Mouse (Mus musculus) MEL (cell line): ENCODE data around the gene Boll. TPM values are rescaled to one million over a fixed set of nuclear protein-coding genes. Genes with fewer than 3 reads are reported as not detected.
A peak's percentile ranks its signal among the peaks of the same experiment; 100 is the strongest.

Source experiments
- DNase-seq: peaks from one replicate; pipeline ENCODE4 v3.0.0; 2011; ENCODE audit warnings: low read depth, low spot score
- H3K27ac ChIP-seq: 2 replicates; pipeline ENCODE4 v1.5.1; 2012; ENCODE audit warnings: low read depth, mild to moderate bottlenecking, control low read depth, low read length, moderate library complexity; ENCODE audit not compliant: control insufficient read depth
- H3K27me3 ChIP-seq, 2 experiments: fragments of 150-350 bp in 1 of 2; sonication (generic) in 1 of 2; 2 replicates each; pipeline ENCODE4 v1.6.1; 2012; ENCODE audit warnings: low read length in 2 of 2, mild to moderate bottlenecking in 2 of 2, improper control_type of control experiment in 1 of 2, moderate library complexity in 1 of 2; ENCODE audit not compliant: insufficient read depth in 2 of 2, control insufficient read depth in 1 of 2
- H3K36me3 ChIP-seq, 2 experiments: 2 replicates each; pipeline ENCODE4 v1.6.1; 2012 to 2014; ENCODE audit warnings: low read length in 2 of 2, improper control_type of control experiment in 1 of 2, inconsistent platforms in 1 of 2, mild to moderate bottlenecking in 1 of 2; ENCODE audit not compliant: insufficient read depth in 2 of 2, control insufficient read depth in 1 of 2
- H3K4me1 ChIP-seq, 2 experiments: fragments of 150-350 bp in 1 of 2; sonication (generic) in 1 of 2; 2 replicates each; pipeline ENCODE4 v1.6.1; 2012; ENCODE audit warnings: low read length in 2 of 2, improper control_type of control experiment in 1 of 2, mild to moderate bottlenecking in 1 of 2; ENCODE audit not compliant: insufficient read depth in 2 of 2, control insufficient read depth in 1 of 2
- H3K4me3 ChIP-seq, 2 experiments: fragments of 150-350 bp in 1 of 2; sonication (generic) in 1 of 2; 2 replicates each; pipeline ENCODE4 v1.5.1; 2012; ENCODE audit warnings: low read depth in 2 of 2, low read length in 2 of 2, mild to moderate bottlenecking in 2 of 2, moderate library complexity in 2 of 2, control low read depth in 1 of 2, improper control_type of control experiment in 1 of 2; ENCODE audit not compliant: control insufficient read depth in 1 of 2, insufficient read depth in 1 of 2
- H3K79me2 ChIP-seq: 2 replicates; pipeline ENCODE4 v1.6.1; 2012; ENCODE audit warnings: mild to moderate bottlenecking, low read length, moderate library complexity; ENCODE audit not compliant: control insufficient read depth, poor library complexity, insufficient read depth
- H3K9ac ChIP-seq: 2 replicates; pipeline ENCODE4 v1.6.1; 2012; ENCODE audit warnings: low read depth, mild to moderate bottlenecking, control low read depth, low read length, moderate library complexity; ENCODE audit not compliant: control insufficient read depth, poor library complexity, severe bottlenecking
- H3K9me3 ChIP-seq: fragments of 150-350 bp; sonication (generic); replicated peaks from 2 replicates; pipeline ENCODE4 v1.6.1; 2012; ENCODE audit warnings: mild to moderate bottlenecking, low read length, improper control_type of control experiment, moderate library complexity; ENCODE audit not compliant: insufficient read depth
- BHLHE40 ChIP-seq: IDR thresholded peaks from 2 replicates; pipeline ENCODE4 v1.6.1; 2012; ENCODE audit warnings: low read depth, mild to moderate bottlenecking, inconsistent platforms, low read length, improper control_type of control experiment, borderline replicate concordance
- CHD1 ChIP-seq: IDR thresholded peaks from 2 replicates; pipeline ENCODE4 v1.6.1; 2012; ENCODE audit warnings: low read depth, mild to moderate bottlenecking, inconsistent platforms, low read length, improper control_type of control experiment
- CHD2 ChIP-seq: IDR thresholded peaks from 2 replicates; pipeline ENCODE4 v1.6.1; 2011; ENCODE audit warnings: low read length, improper control_type of control experiment
- CTCF ChIP-seq, 3 experiments: IDR thresholded peaks in 2 of 3; conservative IDR thresholded peaks in 1 of 3; 2 replicates each; pipeline ENCODE4 v1.5.1; 2011 to 2012; ENCODE audit warnings: low read length in 3 of 3, low read depth in 2 of 3, mild to moderate bottlenecking in 2 of 3, improper control_type of control experiment in 1 of 3, inconsistent platforms in 1 of 3, mixed read lengths in 1 of 3, moderate library complexity in 1 of 3; ENCODE audit not compliant: control insufficient read depth in 1 of 3, insufficient read depth in 1 of 3, poor library complexity in 1 of 3, severe bottlenecking in 1 of 3
- ELF1 ChIP-seq: IDR thresholded peaks from 2 replicates; pipeline ENCODE4 v1.6.1; 2014; ENCODE audit warnings: low read depth, mild to moderate bottlenecking, inconsistent platforms, low read length, improper control_type of control experiment, moderate library complexity
- EP300 ChIP-seq, 2 experiments: IDR thresholded peaks; 2 replicates each; pipeline ENCODE4 v1.6.1; 2011; ENCODE audit warnings: improper control_type of control experiment in 2 of 2, low read length in 2 of 2, low read depth in 1 of 2, mild to moderate bottlenecking in 1 of 2
- ETS1 ChIP-seq: IDR thresholded peaks from 2 replicates; pipeline ENCODE4 v1.6.1; 2012; ENCODE audit warnings: low read depth, mild to moderate bottlenecking, inconsistent platforms, low read length, improper control_type of control experiment, moderate library complexity
- GATA1 ChIP-seq: IDR thresholded peaks from 2 replicates; pipeline ENCODE4 v1.6.1; 2011; ENCODE audit warnings: low read depth, low read length, improper control_type of control experiment
- HCFC1 ChIP-seq: IDR thresholded peaks from 2 replicates; pipeline ENCODE4 v1.6.1; 2012; ENCODE audit warnings: low read depth, mild to moderate bottlenecking, inconsistent platforms, low read length, improper control_type of control experiment, moderate library complexity
- JUND ChIP-seq: IDR thresholded peaks from 2 replicates; pipeline ENCODE4 v1.6.1; 2011; ENCODE audit warnings: low read depth, mild to moderate bottlenecking, improper control_type of control experiment, low read length
- MAX ChIP-seq: IDR thresholded peaks from 2 replicates; pipeline ENCODE4 v1.6.1; 2011; ENCODE audit warnings: low read length, improper control_type of control experiment
- MAZ ChIP-seq: IDR thresholded peaks from 2 replicates; pipeline ENCODE4 v1.6.1; 2012; ENCODE audit warnings: low read depth, mild to moderate bottlenecking, inconsistent platforms, low read length, improper control_type of control experiment
- MYC ChIP-seq: IDR thresholded peaks from 2 replicates; pipeline ENCODE4 v1.6.1; 2011; ENCODE audit warnings: low read depth, mild to moderate bottlenecking, low read length, improper control_type of control experiment, moderate library complexity
- NELFE ChIP-seq: IDR thresholded peaks from 2 replicates; pipeline ENCODE4 v1.6.1; 2011; ENCODE audit warnings: low read depth, low read length, improper control_type of control experiment
- NRF1 ChIP-seq: IDR thresholded peaks from 2 replicates; pipeline ENCODE4 v1.6.1; 2014; ENCODE audit warnings: low read depth, mild to moderate bottlenecking, inconsistent platforms, low read length, improper control_type of control experiment, moderate library complexity; ENCODE audit not compliant: poor library complexity, insufficient read depth, severe bottlenecking
- POLR2A ChIP-seq, 2 experiments: IDR thresholded peaks; 2 replicates each; pipeline ENCODE4 v1.6.1; 2011 to 2012; ENCODE audit warnings: low read length in 2 of 2, mild to moderate bottlenecking in 2 of 2, control low read depth in 1 of 2, improper control_type of control experiment in 1 of 2, low read depth in 1 of 2, moderate library complexity in 1 of 2; ENCODE audit not compliant: control insufficient read depth in 1 of 2, insufficient read depth in 1 of 2, poor library complexity in 1 of 2
- POLR2AphosphoS2 ChIP-seq: IDR thresholded peaks from 2 replicates; pipeline ENCODE4 v1.6.1; 2011; ENCODE audit warnings: low read length, improper control_type of control experiment
- RAD21 ChIP-seq: IDR thresholded peaks from 2 replicates; pipeline ENCODE4 v1.6.1; 2011; ENCODE audit warnings: mild to moderate bottlenecking, low read depth, low read length, improper control_type of control experiment
- SMC3 ChIP-seq: IDR thresholded peaks from 2 replicates; pipeline ENCODE4 v1.6.1; 2011; ENCODE audit warnings: low read depth, low read length, improper control_type of control experiment
- TBP ChIP-seq: IDR thresholded peaks from 2 replicates; pipeline ENCODE4 v1.8.0; 2011; ENCODE audit warnings: low read depth, low read length, improper control_type of control experiment
- TCF12 ChIP-seq: IDR thresholded peaks from 2 replicates; pipeline ENCODE4 v1.6.1; 2014; ENCODE audit warnings: low read depth, mild to moderate bottlenecking, inconsistent platforms, low read length, improper control_type of control experiment, moderate library complexity
- ZKSCAN1 ChIP-seq: IDR thresholded peaks from 2 replicates; pipeline ENCODE4 v1.6.1; 2012; ENCODE audit warnings: low read depth, mild to moderate bottlenecking, inconsistent platforms, low read length, improper control_type of control experiment, moderate library complexity
- ZMIZ1 ChIP-seq: IDR thresholded peaks from 2 replicates; pipeline ENCODE4 v1.6.1; 2012; ENCODE audit warnings: low read depth, mild to moderate bottlenecking, inconsistent platforms, low read length, improper control_type of control experiment, moderate library complexity
- ZNF384 ChIP-seq: IDR thresholded peaks from 2 replicates; pipeline ENCODE4 v1.6.1; 2012; ENCODE audit warnings: low read depth, mild to moderate bottlenecking, inconsistent platforms, low read length, improper control_type of control experiment
- polyA plus RNA-seq, 2 experiments: library from polyadenylated mRNA; stranded (reverse) in 1 of 2; unstranded in 1 of 2; fragments of >175 nt in 1 of 2; fragments of >200 nt in 1 of 2; gene quantifications; 2 replicates each; pipeline versions ENCODE4 v1.2.1 to v1.2.4; 2012; ENCODE audit warnings: low replicate concordance in 2 of 2, low read depth in 1 of 2; ENCODE audit not compliant: insufficient read length in 2 of 2, insufficient read depth in 1 of 2, missing spikeins in 1 of 2
- total RNA-seq: library from RNA; depleted of rRNA; stranded (reverse); fragments of 300-350 nt; gene quantifications from 2 replicates; pipeline ENCODE4 v1.2.3, GENCODE M21; 2012

Gene Boll
- total and polyA plus RNA-seq, 3 experiments: not detected

DNA sequence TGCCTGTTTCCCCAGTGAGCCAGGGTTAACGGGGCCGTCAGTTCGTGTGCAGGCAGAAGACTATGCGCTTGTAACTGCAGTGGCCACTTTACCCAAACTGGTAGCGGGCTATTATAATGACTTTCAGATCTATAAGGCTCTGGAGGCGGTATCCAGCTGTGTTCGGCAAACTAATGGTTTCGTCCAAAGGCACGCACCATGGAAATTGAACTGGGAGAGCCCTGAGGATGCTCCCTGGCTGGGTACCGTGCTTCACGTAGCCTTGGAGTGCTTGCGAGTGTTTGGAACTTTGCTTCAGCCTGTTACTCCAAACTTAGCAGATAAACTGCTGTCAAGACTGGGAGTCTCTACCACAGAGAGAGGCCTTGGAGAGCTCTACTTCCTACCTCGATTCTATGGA lies 124.8 kb downstream of the Boll start:
- Histone ChIP-seq H3K4me3 (peak overlapping the region; percentile 84 to 96), H3K4me1 (peaks cover 12 to 16% of the 10 kb centered on the region in 2 experiments), H3K27me3 (no peaks in the 10 kb centered on the region), H3K9ac (peak overlapping the region; percentile 93), H3K36me3 (peaks cover 0 to 33% of the 10 kb centered on the region in 2 experiments; a peak in 3 of 4 replicates), H3K79me2 (peaks cover 54% of the 10 kb centered on the region), H3K9me3 (no peaks in the 10 kb centered on the region), H3K27ac (no peak overlapping the region; the same call in 1 of the 2 replicates)
- peak; percentile 47 for DNase-seq
- TF ChIP-seq CTCF (IDR thresholded peaks at IDR 0.05 in 2 of 3, conservative IDR thresholded peaks at IDR 0.05 in 1 of 3; ENCODE audit: control insufficient read depth in 1 of 3, insufficient read depth in 1 of 3, low read depth in 2 of 3, low read length in 3 of 3, poor library complexity in 1 of 3, severe bottlenecking in 1 of 3) (no peak), HCFC1 (no peak), BHLHE40 (no peak), SMC3 (no peak), GATA1 (no peak), MAX (no peak), NELFE (no peak)

DNA sequence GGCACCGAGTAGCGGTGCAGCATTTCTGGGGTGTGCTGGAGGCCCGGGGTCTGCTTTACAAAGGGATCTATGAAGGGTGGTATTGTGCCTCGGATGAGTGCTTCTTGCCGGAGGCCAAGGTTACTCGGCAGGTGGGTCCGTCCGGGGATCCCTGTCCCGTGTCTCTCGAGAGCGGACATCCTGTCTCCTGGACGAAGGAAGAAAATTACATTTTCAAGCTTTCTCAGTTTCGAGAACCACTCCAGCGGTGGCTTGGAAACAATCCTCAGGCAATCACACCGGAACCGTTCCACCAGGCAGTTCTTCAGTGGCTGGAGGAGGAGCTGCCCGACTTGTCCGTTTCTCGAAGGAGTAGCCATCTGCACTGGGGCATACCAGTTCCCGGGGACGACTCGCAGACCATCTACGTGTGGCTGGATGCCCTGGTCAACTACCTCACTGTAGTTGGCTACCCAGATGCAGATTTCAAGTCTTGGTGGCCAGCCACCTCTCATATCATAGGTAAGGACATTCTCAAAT lies 125.6 kb downstream of the Boll start:
- H3K79me2 ChIP-seq: peaks cover 49% of the 10 kb centered on the region
- no peaks in the 10 kb centered on the region for H3K27me3 ChIP-seq
- peak overlapping the region; percentile 93 for H3K9ac ChIP-seq
- H3K36me3 ChIP-seq: peaks cover 0 to 33% of the 10 kb centered on the region in 2 experiments; a peak in 3 of 4 replicates
- DNase-seq: peak; percentile 55
- peaks cover 12 to 16% of the 10 kb centered on the region in 2 experiments for H3K4me1 ChIP-seq
- no peaks in the 10 kb centered on the region for H3K9me3 ChIP-seq
- peak overlapping the region; percentile 84 to 96 for H3K4me3 ChIP-seq
- TF ChIP-seq RAD21 (no peak), MYC (no peak), TBP (no peak)
- peak overlapping the region; percentile 63 for H3K27ac ChIP-seq

DNA sequence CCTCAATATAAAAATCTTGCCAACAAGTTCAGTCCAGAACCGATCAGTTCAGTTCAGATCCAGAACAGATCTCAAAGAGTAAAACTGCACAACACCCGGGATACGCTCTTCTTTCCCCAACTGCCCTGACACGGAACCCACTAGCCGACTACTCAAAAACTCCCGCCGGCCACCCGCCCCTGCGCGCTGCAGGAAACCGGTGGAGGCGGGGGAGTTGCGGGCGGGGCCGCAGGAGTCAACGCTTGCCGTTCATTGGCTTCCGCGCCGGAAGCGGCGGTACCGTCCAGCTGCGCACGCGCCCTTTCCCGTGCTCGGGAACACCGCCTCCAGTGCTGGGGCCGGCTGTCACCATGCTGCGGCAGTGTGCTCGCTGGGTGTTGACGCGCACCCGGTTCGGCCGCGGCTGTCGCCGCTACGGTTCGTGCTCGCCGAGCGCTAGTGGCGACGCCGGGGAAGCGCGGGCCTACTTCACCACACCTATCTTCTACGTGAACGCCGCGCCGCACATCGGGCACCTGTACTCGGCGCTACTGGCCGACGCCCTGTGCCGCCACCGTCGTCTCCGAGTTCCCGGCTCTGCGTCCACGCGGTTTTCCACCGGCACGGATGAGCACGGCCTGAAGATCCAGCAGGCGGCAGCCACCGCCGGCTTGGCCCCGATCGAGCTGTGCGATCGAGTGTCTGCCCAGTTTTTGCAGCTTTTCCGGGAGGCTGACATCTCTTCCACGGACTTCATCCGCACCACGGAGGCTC lies 126.2 kb downstream of the Boll start, which contains the start of gene Mars2:
Mars2 (plus strand) TSS at position 288 of the 753 bp plus-strand sequence.
- DNase-seq: peak; percentile 96
- peaks cover 0 to 29% of the 10 kb centered on the region in 2 experiments; a peak in 3 of 4 replicates for H3K36me3 ChIP-seq
- H3K4me3 ChIP-seq: peak within 1 kb of the TSS; percentile 84 to 96
- H3K9ac ChIP-seq: peak within 1 kb of the TSS; percentile 93
- peaks cover 43% of the 10 kb centered on the region for H3K79me2 ChIP-seq
- H3K27me3 ChIP-seq: no peaks in the 10 kb centered on the region
- H3K27ac ChIP-seq: peak within 1 kb of the TSS; percentile 74
- H3K4me1 ChIP-seq: peaks cover 11 to 12% of the 10 kb centered on the region in 2 experiments
- H3K9me3 ChIP-seq: no peaks in the 10 kb centered on the region
- TF ChIP-seq CTCF (IDR thresholded peaks at IDR 0.05 in 2 of 3, conservative IDR thresholded peaks at IDR 0.05 in 1 of 3; ENCODE audit: control insufficient read depth in 1 of 3, insufficient read depth in 1 of 3, low read depth in 2 of 3, low read length in 3 of 3, poor library complexity in 1 of 3, severe bottlenecking in 1 of 3): no peak
- TF ChIP-seq POLR2AphosphoS2: peak; percentile 91
- peak; percentile 95 for TF ChIP-seq POLR2A (IDR thresholded peaks at IDR 0.05; ENCODE audit: control insufficient read depth in 1 of 2, insufficient read depth in 1 of 2, low read depth in 1 of 2, low read length in 2 of 2, poor library complexity in 1 of 2)
- peak; percentile 98 for TF ChIP-seq MAZ
- TF ChIP-seq CHD2: no peak
- TF ChIP-seq ZMIZ1: peak; percentile 81; the same call in 1 of the 2 replicates
- no peak for TF ChIP-seq JUND
- TF ChIP-seq ETS1: no peak
- TF ChIP-seq ELF1: peak; percentile 55
- no peak for TF ChIP-seq CHD1
- peak; percentile 87 for TF ChIP-seq HCFC1
- TF ChIP-seq NRF1: peak; percentile 84
- TF ChIP-seq EP300 (IDR thresholded peaks at IDR 0.05; ENCODE audit: low read depth in 1 of 2, low read length in 2 of 2): peak; percentile 3 to 12; a peak in 1 of 4 replicates
- TF ChIP-seq NELFE: peak; percentile 97
- peak; percentile 70 for TF ChIP-seq TCF12
- no peak for TF ChIP-seq ZNF384
- TF ChIP-seq TBP: peak; percentile 83
- TF ChIP-seq ZKSCAN1: 0 out of 2 replicates have a peak, but pooled peaks have one; percentile 16
